Mouse (Mus musculus) kidney, postnatal 0 days (tissue): ENCODE measurements at regions not wholly inside any gene's neighbourhood (a gene's known extent, or its start where the extent isn't known, plus 50 kb on each side); places are given as distances from the start of the nearest gene placed in this dataset.

ENCODE experiments used
- ATAC-seq: fragments of 200-750 bp; cut with Nextera tagmentation; replicated peaks from 2 replicates; pipeline ENCODE4 v1.8.0; 2017; ENCODE audit warnings: low read depth, moderate number of reproducible peaks, moderate TSS enrichment, moderate library complexity; ENCODE audit not compliant: low FRiP score
- DNase-seq: peaks from one replicate; pipeline ENCODE4 v3.0.0-alpha.2; 2016; ENCODE audit warnings: low spot score
- H3K27ac ChIP-seq: fragments of 300-500 bp; sonication (generic); 2 replicates; pipeline ENCODE4 v1.5.1; 2014; ENCODE audit warnings: mild to moderate bottlenecking
- H3K27me3 ChIP-seq: fragments of 300-500 bp; sonication (generic); 2 replicates; pipeline ENCODE4 v1.6.1; 2014; ENCODE audit warnings: low read length, mixed read lengths; ENCODE audit not compliant: insufficient read depth
- H3K36me3 ChIP-seq: fragments of 300-500 bp; sonication (generic); 2 replicates; pipeline ENCODE4 v1.6.1; 2014; ENCODE audit warnings: low read length, mixed read lengths; ENCODE audit not compliant: insufficient read depth
- H3K4me1 ChIP-seq: fragments of 300-500 bp; sonication (generic); replicated peaks from 2 replicates; pipeline ENCODE4 v1.6.1; 2014; ENCODE audit warnings: antibody characterized with exemption, low read length, mixed read lengths; ENCODE audit not compliant: insufficient read depth
- H3K4me2 ChIP-seq: fragments of 300-500 bp; sonication (generic); 2 replicates; pipeline ENCODE4 v1.6.1; 2014; ENCODE audit warnings: mild to moderate bottlenecking, low read length, moderate library complexity, mixed read lengths
- H3K4me3 ChIP-seq: fragments of 300-500 bp; sonication (generic); replicated peaks from 2 replicates; pipeline ENCODE4 v1.5.1; 2014; ENCODE audit warnings: low read depth, low read length
- H3K9ac ChIP-seq: fragments of 300-500 bp; sonication (generic); 2 replicates; pipeline ENCODE4 v1.6.1; 2014; ENCODE audit warnings: low read depth, low read length
- H3K9me3 ChIP-seq: fragments of 300-500 bp; sonication (generic); replicated peaks from 2 replicates; pipeline ENCODE4 v1.6.1; 2016; ENCODE audit warnings: low read length, inconsistent platforms, mixed read lengths
- CTCF ChIP-seq: IDR thresholded peaks from 2 replicates; pipeline ENCODE4 v1.5.1; 2016; ENCODE audit warnings: antibody characterized with exemption, low read depth, mild to moderate bottlenecking, moderate library complexity
- WGBS: fragments of 180-500 bp; shearing (Covaris S2); extraction: QIAGEN DNeasy Blood & Tissue Kit; methylation state at CpG from one replicate; pipeline ENCODE4 v1.1.7; 2014; 5-methylcytosine and 5-hydroxymethylcytosine counted together

DNA sequence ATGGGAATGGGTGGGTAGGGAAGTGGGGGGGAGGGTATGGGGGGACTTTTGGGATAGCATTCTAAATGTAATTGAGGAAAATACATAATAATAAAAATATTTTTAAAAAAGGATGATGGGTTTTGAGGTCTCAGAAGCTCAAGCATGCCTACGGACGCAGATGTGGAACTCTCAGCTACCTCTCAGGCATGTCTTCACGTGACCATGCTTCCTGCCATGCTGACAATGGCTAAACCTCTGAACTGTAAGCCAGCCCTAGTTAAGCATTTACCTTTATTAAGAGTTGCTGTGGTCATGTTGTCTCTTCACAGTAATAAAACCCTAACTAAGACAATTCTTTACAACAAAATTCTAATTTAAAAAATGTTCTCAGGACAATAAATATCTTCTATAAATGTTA lies 80.0 kb downstream of the Tex36 start:
- H3K4me3 ChIP-seq = no peak overlapping the region
- TF ChIP-seq CTCF = no peak
- H3K36me3 ChIP-seq = no peaks in the 10 kb centered on the region
- ATAC-seq (no peak), DNase-seq (no peak)
- no peaks in the 10 kb centered on the region for H3K9me3 ChIP-seq
- no peak overlapping the region for H3K4me2 ChIP-seq
- WGBS = 75% methylated on average over 3 of the region's 3 CpGs
- no peaks in the 10 kb centered on the region for H3K27me3 ChIP-seq
- no peaks in the 10 kb centered on the region for H3K4me1 ChIP-seq
- no peak overlapping the region for H3K27ac ChIP-seq
- no peak overlapping the region for H3K9ac ChIP-seq

DNA sequence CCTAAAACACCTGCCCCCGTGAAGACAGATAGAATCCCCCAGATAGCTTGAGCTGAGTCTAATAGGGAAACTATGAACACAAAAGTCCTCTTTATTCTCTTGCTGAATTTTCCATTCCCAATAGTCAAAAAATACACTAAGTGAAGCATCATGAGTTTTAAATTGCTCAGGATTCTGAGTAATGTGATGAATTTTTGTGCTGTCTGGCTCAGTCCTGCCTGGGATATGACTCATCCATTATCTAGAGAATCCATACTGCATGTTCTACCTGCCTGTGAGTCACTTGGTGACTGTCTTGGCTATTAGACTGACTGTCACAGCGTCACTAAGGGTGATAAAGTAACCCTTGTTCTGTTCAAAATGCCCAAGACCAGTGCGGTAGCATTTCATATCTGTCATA lies 83.0 kb downstream of the Tex36 start:
- no peak overlapping the region for H3K9ac ChIP-seq
- H3K4me3 ChIP-seq = no peak overlapping the region
- no peaks in the 10 kb centered on the region for H3K36me3 ChIP-seq
- no peaks in the 10 kb centered on the region for H3K9me3 ChIP-seq
- ATAC-seq (no peak), DNase-seq (no peak)
- H3K27me3 ChIP-seq = no peaks in the 10 kb centered on the region
- H3K4me2 ChIP-seq = no peak overlapping the region
- TF ChIP-seq CTCF = no peak
- WGBS = 84% methylated on average over 3 of the region's 3 CpGs
- no peaks in the 10 kb centered on the region for H3K4me1 ChIP-seq
- H3K27ac ChIP-seq = no peak overlapping the region

GRCm38 (mm10) chr7:133517576-133517975 lies 84.4 kb downstream of the Tex36 start:
- Histone ChIP-seq H3K4me1 (no peaks in the 10 kb centered on the region), H3K27ac (no peak overlapping the region), H3K27me3 (no peaks in the 10 kb centered on the region), H3K9me3 (no peaks in the 10 kb centered on the region), H3K4me3 (no peak overlapping the region), H3K9ac (no peak overlapping the region), H3K36me3 (no peaks in the 10 kb centered on the region), H3K4me2 (no peak overlapping the region)
- DNase-seq (no peak), ATAC-seq (no peak)
- no peak for TF ChIP-seq CTCF
- 88% methylated on average over 5 of the region's 5 CpGs for WGBS

GRCm38 (mm10) chr7:133510926-133511325 lies 91.0 kb downstream of the Tex36 start:
- H3K9ac ChIP-seq = no peak overlapping the region
- ATAC-seq (no peak), DNase-seq (peak; percentile 79)
- WGBS = 38% methylated on average over 5 of the region's 5 CpGs
- H3K9me3 ChIP-seq = no peaks in the 10 kb centered on the region
- H3K36me3 ChIP-seq = no peaks in the 10 kb centered on the region
- H3K27ac ChIP-seq = no peak overlapping the region
- no peak overlapping the region for H3K4me3 ChIP-seq
- no peaks in the 10 kb centered on the region for H3K27me3 ChIP-seq
- no peak overlapping the region for H3K4me2 ChIP-seq
- no peak for TF ChIP-seq CTCF
- peaks cover 5% of the 10 kb centered on the region; the same call in 1 of the 2 replicates for H3K4me1 ChIP-seq

GRCm38 (mm10) chr7:133509486-133509885 lies 92.5 kb downstream of the Tex36 start:
- no peak for DNase-seq
- H3K27me3 ChIP-seq = no peaks in the 10 kb centered on the region
- H3K36me3 ChIP-seq = no peaks in the 10 kb centered on the region
- no peak overlapping the region for H3K27ac ChIP-seq
- H3K4me3 ChIP-seq = no peak overlapping the region
- H3K9ac ChIP-seq = no peak overlapping the region
- H3K4me2 ChIP-seq = no peak overlapping the region
- H3K4me1 ChIP-seq = peaks cover 5% of the 10 kb centered on the region; the same call in 1 of the 2 replicates
- WGBS = 49% methylated on average over 4 of the region's 4 CpGs
- no peak for TF ChIP-seq CTCF
- H3K9me3 ChIP-seq = no peaks in the 10 kb centered on the region
- ATAC-seq = no peak

DNA sequence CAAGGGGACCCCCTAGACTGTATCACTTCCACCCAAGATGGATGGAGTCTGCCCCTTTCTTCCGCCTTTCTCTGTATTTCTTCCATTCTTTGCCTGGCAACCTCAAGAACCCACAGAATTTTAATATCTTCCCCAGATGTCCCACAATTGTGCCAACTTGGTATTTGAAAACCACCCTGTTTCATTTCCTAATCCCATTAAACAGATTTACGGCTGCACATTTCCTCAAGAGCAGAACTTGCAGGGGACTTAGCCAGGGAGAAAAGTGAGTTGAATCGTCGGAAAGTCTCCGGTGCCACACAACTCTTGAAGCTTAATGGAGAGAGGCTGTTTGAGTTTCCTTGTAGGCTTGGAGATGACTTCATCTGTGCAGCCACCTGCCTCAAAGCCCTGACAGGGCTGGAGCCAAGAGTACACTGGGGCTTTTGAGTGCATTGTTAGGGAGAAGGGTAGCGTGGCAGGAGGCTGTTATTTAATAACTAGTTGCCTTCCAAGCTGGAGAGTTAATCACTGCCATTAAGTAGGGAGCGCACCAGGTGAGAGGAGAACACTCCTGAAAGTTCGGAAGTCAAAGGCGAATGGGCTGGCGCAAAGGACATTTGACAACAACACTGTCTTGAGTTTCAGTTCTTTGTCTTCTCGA lies 93.5 kb downstream of the Tex36 start:
- Histone ChIP-seq H3K4me3 (no peak overlapping the region), H3K27me3 (no peaks in the 10 kb centered on the region), H3K27ac (no peak overlapping the region), H3K36me3 (no peaks in the 10 kb centered on the region), H3K4me2 (no peak overlapping the region), H3K4me1 (peaks cover 5% of the 10 kb centered on the region; the same call in 1 of the 2 replicates), H3K9me3 (no peaks in the 10 kb centered on the region), H3K9ac (no peak overlapping the region)
- no peak for TF ChIP-seq CTCF
- DNase-seq (peak; percentile 31), ATAC-seq (peak; percentile 68; the same call in 1 of the 2 replicates)
- WGBS = 35% methylated on average over 11 of the region's 11 CpGs

DNA sequence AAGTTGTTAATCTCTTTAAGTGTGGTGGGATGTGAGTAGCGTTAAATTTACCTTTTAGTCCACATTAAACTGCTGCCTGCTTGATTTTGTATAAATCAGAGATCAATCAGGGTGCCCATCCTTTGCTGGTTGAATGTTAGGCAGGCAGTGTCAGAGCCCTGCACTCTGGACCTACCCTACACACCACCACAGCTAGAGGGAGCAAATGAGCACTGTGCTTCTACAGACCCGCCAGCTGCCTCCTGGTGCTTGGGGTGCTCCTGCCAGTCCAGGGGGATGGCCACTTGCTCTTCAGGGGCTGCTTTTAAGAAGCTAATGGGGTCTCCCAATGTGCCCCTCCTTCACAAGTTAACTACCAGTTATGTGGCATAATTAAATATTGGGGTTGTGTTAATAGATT lies 96.3 kb downstream of the Tex36 start:
- H3K4me3 ChIP-seq = no peak overlapping the region
- peaks cover 5% of the 10 kb centered on the region; the same call in 1 of the 2 replicates for H3K4me1 ChIP-seq
- no peak overlapping the region for H3K27ac ChIP-seq
- peak; percentile 22; the same call in 1 of the 2 replicates for TF ChIP-seq CTCF
- ATAC-seq = no peak
- DNase-seq = no peak
- no peaks in the 10 kb centered on the region for H3K36me3 ChIP-seq
- 95% methylated on average over 2 of the region's 2 CpGs for WGBS
- H3K9ac ChIP-seq = no peak overlapping the region
- no peaks in the 10 kb centered on the region for H3K27me3 ChIP-seq
- no peak overlapping the region for H3K4me2 ChIP-seq
- no peaks in the 10 kb centered on the region for H3K9me3 ChIP-seq
